Mouse (Mus musculus) retina, postnatal 1 day (tissue): ENCODE measurements at regions not wholly inside any gene's neighbourhood (a gene's known extent, or its start where the extent isn't known, plus 50 kb on each side); places are given as distances from the start of the nearest gene placed in this dataset.

Experiments
- DNase-seq: peaks from one replicate; pipeline ENCODE4 v3.0.0-alpha.2; 2012

GRCm38 (mm10) chr9:47276303-47277005 lies 253.5 kb upstream of the Cadm1 start:
- DNase-seq: peak; percentile 71

- peak; percentile 51 for DNase-seq
Observed at GRCm38 (mm10) chr9:47279410-47279809, 250.6 kb upstream of the Cadm1 start.

- DNase-seq: peak; percentile 92
Observed at GRCm38 (mm10) chr9:47280146-47280545, 249.8 kb upstream of the Cadm1 start.

GRCm38 (mm10) chr9:47280598-47280997 lies 249.4 kb upstream of the Cadm1 start:
- peak; percentile 65 for DNase-seq

DNA sequence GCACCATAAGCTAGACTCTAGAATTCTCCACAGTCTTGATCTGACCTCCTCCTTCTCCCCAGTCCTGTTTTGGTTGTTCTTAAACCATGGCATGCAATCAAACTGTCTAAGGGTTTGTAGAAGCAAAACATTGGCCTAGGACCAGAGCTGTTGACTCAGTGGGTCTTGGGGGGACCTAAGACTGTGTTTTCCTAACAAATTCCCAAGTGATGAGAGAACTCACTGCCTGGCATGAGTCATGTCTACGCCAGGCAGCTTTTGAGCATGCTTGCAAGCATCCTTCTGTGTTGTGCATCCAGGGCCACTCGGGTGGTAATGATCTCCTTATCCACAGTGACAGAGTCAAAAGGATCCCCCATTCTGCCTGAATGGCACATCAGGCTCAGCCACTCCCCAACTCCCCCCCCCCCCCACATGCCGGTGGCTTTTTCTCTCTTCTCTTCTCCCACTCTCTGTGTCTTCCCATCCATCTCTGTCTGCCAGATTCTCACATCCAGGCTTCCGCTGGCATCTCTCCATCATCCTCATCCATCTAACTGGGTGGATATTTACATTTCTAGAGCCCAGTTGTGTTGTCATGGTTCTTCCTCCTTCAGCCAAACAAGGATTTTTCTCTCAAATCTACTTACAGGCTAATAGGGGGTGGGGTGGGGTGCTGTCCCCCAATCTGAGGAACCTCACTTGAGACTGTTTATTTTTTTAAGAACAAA lies 246.1 kb upstream of the Cadm1 start:
- no peak for DNase-seq

- DNase-seq: peak; percentile 64
Observed at GRCm38 (mm10) chr9:47286930-47287722, 242.8 kb upstream of the Cadm1 start.

- no peak for DNase-seq
Observed at GRCm38 (mm10) chr9:47288587-47289199, 241.3 kb upstream of the Cadm1 start.

- no peak for DNase-seq
Observed at GRCm38 (mm10) chr9:47300633-47301032, 229.3 kb upstream of the Cadm1 start.

DNA sequence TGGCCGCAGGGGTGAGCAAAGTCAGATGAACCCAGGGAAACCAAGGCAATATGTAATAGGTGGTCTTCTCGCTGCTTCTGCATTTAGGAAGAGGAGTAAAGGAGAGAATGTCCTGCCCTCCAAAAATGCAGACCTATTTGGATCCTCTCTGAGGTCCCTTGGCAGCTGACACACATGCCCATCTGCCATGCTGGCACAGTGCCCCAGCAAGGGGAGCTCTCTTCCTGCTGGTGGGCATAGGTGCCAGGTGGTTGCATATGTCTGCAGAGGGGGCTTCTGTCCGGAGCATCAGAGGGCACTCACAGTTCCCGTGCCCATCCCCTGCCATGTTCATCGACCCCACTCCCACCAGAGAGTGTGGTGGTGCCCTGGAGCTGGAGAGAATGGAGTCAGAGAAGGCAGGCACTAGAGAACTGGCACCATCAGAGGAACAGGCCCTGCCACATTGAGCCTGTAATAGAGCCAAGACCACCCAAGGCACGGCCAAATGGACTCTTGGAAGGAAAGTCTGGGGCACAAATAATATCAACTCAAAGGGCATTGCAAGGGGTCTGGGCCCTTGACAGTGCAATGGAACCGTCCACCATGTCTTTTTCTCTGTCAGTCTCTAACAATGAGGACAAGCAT lies 222.7 kb upstream of the Cadm1 start:
- peak; percentile 32 for DNase-seq

- DNase-seq: peak; percentile 78
Observed at GRCm38 (mm10) chr9:47307752-47308500, 222.0 kb upstream of the Cadm1 start.

DNA sequence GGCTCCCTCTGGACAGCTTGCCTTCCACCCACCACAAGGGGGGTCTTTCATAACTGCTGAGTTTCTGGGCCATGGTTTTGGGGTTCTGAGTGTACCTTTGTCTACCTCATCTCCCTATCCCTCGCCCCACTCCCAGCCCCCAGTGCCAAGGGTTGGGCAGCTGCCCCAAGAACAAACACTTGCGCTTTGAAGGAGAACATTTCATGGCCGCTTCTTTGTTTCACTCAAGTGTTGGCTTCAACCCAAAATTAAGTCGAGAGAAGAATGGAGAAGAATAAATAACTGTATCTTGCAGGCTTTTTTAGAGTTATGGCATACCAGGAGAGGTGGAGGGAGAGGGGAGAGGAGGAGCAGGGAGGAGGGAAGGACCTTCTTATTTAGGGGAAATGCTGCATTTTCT lies 216.5 kb upstream of the Cadm1 start:
- DNase-seq: no peak

- no peak for DNase-seq
Observed at GRCm38 (mm10) chr9:47314236-47314635, 215.7 kb upstream of the Cadm1 start.

DNA sequence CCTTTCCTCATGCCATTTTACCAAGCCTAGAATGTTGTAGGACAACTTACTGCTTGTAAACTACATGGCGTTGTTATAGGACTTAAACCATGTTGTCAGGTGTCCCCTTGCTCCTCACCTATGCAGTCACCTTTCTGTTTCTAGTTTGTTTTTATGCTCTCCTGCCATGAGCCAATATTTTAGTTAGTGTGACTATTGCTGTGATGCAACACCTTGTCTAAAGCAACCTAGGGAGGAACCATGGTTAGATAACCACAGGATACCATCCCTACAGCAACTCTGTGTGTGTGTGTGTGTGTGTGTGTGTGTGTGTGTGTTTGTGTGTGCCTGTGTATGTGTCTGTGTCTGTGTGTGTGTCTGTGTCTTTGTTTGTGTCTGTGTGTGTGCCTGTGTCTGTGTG lies 209.6 kb upstream of the Cadm1 start:
- DNase-seq: no peak

DNA sequence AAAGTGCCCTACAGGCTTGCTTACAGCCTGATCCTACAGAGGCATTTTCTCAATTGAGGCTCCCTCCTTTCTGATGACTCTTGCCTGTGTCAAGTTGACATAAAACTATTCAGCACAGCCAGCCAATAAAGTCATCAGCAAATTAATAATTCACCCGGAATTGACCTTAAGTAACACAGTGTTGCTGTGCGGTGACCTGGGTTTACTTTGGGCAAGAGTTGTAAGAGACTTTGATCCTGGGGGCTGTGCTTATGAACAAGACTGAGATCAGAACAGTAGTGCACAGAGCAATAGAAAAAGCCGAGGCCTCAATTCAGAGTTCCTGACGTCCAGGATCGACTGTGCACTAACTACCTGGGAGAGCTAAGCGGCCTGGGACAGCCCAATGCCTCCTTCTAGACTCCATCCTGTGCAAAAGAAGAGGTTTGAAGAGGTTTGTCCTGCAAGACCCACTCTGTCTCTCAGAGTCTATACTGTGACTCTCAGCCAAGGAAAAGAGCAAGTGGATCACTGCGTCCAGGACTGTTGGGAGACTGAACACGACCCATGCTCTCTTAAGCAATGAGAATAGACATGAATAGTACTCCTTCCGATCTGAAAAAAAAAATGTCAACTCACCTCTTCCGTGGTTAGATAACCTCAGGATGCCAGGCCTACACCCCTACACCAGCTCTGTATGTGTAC lies 208.7 kb upstream of the Cadm1 start:
- no peak for DNase-seq

DNA sequence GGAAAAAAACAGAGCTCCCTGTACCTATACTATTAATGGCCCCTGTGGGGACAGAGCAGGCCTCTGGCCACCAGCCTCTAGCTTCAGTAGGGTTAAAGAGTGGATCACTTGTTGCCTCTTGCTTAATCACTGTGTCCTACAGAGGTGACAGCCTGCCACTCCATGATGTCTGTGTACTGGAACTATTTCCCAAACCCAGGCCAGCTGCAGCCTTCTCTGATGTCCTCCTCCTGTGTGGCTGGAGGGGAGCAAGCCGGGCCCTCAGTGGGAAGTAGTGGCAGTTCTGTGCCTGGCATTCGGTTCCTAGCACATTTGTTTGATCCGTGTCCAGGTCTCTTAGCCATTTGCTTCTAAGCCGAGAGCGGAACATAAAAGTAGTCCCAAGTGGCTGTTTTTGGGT lies 207.7 kb upstream of the Cadm1 start:
- DNase-seq: no peak

GRCm38 (mm10) chr9:47323051-47323450 lies 206.9 kb upstream of the Cadm1 start:
- peak; percentile 26 for DNase-seq

DNA sequence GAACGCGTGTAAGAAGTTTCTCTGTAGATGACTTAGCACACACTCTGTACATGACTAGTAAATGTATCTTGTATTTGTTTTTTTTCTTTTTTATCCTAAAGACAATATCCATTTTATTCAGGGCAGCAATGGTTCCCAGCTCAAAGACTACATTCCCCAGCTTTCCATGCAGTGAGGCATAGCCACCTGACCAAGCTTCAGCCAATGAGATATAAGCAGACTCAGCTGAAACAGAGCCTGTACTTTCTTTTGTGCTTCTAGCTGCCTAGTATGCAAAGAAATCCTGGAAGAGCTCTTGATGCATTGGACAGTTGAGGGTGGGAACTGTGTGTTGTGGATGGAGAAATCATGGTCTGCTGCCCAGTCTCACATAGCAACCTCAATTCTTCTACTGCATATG lies 202.4 kb upstream of the Cadm1 start:
- peak; percentile 36 for DNase-seq

DNA sequence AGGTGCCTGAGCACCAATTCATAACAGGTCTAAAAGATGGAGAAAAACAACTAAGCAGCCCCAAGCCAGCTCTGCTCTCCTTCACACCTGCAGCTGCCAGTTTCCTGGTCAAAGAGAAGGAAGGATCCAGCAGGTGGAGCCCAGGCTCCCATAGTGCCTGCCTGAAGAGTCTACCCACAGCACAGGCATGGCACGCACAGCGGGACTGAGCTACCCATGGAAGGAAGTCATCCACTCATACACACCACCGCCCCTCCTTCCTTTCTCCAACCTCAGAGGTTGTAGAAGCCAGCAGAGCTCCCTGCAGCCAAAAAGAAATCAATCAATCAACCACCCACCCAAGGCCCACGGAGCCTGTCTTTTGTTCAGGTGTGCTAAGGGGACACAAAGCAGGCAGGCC lies 197.0 kb upstream of the Cadm1 start:
- DNase-seq: no peak

DNA sequence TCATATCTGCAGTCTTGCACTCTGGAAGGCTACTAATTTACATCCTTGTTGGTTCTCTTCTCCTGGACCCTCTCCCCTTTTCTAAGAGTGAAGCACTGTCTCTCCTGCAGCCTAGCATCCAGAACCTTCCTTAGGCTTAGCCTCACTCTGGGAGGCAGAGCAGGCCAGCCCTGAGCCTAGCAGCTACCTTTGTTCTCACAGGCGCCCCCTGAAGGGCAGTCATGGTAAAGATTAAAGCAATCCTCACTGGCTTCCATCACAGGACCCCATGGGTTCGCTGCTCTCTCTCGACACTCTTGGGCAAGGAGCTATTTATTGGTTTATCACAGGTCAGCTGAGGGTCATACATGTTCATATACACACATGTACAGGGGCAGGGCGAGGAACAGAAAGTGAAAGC lies 191.8 kb upstream of the Cadm1 start:
- DNase-seq: peak; percentile 34

- no peak for DNase-seq
Observed at GRCm38 (mm10) chr9:47346527-47347111, 183.4 kb upstream of the Cadm1 start.

GRCm38 (mm10) chr9:47350301-47350700 lies 179.7 kb upstream of the Cadm1 start:
- no peak for DNase-seq
